Mouse (Mus musculus): ENCODE measurements at regions not wholly inside any gene's neighbourhood (a gene's known extent, or its start where the extent isn't known, plus 50 kb on each side); places are given as distances from the start of the nearest gene placed in this dataset.
"Not testable (repeated sequence)": the region's sequence is repeated elsewhere in the genome, so short reads cannot be mapped to it uniquely, and the experiment has no call there.

DNA sequence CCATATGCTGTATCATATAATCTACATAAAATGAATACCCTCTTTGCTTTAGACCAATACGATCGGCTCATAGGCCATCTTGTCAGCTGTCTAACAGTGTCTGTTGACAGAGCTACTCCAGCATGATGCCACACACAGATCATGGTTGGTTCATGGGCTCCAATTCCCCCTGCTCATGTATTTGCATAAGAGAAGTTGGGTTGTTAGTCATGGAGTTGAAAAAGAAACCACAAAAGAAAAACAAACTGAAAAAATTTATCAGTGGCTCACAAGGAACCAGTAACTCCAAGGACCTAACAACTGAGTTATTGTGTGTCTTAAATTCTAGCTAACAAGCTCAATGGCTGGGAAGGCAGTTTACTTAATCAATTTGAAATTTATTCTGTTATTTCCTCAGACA is 176.1 kb upstream of the Arhgap18 start:
- DNase-seq (ENCODE audit: low spot score in 2 of 2), result no peak

DNA sequence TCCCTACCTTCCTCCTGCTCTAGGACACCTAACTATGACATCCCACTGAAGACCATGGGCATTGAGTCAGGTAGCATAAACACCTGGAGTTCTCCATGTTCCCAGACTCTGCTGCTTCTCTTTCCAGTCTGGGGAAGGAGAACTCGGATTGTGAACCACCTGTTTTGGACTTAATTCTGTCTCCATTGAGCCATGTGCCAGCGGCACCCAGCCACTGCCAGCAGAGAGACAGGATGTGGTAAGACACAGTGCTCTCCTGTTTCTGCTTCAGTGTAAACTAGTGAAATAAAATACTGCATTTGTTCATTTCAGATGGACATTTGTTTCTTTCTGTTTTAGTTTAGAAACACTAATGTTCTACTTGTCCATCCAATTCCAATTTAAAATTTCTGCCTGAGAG is 168.1 kb upstream of the Arhgap18 start:
- DNase-seq (ENCODE audit: low spot score in 2 of 2), result no peak

DNA sequence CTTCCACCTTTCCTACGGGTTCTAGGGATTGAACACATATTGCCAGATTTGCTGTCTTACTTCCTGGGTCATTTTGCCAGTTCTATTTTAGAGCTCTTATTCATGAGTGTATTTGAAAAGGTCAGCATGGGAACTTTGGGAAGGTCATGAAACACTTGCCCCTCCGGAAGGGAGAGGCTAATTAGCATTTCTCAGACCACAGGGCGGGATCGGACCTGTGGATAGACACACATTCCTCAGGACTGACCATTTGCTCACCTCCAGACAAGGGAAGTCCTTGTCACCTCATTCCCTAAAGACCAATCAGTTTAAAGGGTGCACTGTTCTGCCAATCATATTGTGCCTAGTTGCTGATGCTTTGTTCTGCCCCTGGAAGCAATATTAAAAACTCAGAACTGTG is 146.1 kb upstream of the Arhgap18 start:
- not testable (repeated sequence) for DNase-seq (ENCODE audit: low spot score in 2 of 2)

DNA sequence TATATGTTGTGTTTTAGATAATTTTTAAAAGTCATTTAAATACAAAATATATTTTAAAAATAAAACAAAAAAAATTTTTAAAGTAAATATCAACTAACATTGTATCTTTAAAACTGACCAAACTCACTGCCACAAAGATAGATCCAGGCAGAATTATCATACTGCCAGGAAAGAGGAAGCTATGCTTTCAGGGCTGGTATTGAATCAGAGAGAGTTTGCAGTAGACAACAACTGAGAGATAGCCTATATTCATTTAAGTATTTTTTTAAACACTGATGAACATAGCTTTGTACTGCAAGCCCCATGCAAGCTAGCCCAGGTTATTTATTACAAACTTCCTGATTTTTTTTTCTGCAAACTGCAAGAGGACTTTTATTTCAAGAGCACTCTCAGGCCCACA is 142.0 kb upstream of the Arhgap18 start:
- no peak for DNase-seq (ENCODE audit: low spot score in 2 of 2)

DNA sequence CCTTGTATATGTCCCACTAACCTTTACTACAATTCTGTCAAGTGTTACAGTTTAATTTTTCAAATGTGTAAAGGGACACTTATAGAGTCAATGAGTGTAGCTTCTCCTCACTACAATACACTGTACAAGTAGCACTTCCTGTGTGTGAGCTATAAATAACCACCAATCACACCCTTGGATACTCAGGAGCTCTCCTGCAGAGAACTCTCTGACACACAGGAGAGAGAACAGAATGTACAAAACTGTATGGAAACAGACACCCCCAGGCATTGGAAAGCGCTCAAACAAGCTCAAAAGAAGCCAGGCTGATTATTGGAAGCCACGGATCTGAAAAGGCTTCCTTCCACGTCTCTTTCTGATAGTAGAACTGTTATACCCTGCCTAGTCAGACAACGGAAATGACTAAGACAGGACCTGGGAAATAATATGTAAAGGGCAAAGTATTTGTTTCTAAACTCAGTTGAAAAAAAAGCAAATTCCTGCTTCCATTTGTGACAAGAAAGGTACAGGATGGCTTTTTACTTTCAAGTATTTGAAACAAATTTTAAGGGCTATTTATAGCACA is 122.9 kb upstream of the Arhgap18 start:
- DNase-seq (ENCODE audit: low spot score in 2 of 2), result no peak

DNA sequence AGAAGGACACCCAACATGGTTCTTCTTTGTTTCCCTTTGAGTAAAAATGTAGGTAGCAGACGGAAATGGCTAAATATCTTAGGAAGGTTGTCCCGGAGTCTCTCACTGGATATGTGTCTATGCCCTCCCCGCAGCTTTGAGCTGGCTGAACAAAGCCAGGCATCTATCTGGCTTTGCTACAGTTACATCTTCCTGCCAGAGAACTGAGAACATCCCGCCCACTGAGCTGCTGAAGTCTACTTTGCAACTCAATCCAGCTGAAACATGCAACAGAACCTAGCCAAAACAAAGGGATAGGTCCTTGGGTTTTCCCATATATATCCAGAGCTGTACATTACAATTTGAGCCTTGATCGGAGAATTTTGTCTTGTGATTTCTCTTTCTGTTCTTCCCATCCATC is 121.0 kb upstream of the Arhgap18 start:
- DNase-seq (ENCODE audit: low spot score in 2 of 2), result no peak

DNA sequence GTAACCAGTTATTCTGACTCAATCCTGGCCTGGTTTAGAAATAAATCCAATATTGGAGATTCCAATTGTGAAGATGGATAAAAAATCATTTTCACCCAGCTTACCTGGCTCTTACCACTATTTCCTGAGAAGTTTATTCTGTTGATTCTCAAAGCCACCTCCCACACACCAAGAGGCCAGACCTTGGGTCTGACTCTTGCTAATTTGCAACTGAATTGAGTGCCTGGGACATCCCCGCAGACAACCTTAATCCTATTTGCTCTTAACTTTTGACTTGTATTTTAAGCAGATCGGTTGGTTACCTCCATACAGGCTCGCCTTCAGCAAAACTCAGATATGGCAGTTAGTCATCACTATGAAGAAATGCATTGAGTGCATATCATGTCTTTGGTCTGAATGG is 115.8 kb upstream of the Arhgap18 start:
- no peak for DNase-seq (ENCODE audit: low spot score in 2 of 2)

DNA sequence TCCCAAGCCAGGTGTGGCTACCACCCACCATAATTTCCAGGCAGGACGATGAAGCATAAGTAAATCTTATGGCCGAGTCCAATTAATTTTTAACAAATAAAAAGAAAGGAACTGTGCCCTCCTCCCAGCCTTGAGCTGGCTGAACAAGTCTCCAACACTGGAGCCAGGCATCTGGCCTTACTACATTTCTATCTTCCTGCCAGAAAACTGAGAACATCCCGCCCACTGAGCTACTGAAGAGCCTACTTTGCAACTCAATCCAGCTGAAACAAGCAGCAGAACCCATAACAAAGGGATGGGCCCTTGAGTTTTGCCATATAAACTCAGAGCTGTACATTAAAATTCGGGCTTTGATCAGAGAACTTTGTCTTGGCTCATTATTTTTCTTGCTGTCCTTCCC is 115.2 kb upstream of the Arhgap18 start:
- DNase-seq (ENCODE audit: low spot score in 2 of 2), result no peak

DNA sequence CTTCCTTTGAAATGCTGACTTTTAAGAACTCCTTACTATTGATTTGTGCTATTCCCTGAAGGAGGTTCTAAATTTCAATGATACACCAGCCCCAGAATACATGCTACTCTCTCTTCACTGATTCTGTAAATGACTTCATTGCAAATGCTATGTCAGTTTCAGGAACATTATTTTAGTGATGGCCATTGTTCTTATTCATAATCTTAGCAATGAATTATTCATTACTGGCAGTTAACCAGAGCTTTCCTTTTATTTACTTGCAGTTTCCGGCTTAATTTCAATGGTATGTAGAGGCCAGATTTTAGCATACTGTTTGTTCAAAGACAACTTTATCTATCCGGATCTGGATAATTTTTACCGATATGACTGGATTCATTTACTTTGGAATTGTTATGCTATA is 114.1 kb upstream of the Arhgap18 start:
- no peak for DNase-seq (ENCODE audit: low spot score in 2 of 2)

DNA sequence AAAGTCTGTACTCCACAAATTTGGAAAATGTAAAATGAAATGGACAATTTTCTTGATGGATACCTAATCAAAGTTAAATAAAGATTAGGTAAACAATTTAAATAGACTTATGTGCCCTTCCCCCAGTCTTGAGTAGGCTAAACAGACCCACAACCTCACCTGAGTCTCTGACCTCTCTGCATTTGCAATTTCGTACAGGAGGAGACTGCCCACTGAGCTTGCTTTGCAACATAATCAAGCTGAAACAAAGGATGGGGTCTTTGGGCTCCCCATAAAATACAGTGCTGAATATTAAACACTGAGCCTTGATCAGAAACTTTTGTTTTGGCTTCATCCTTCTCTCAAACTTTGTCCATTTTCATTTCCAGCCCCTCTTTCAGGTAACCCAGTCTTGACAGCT is 100.1 kb upstream of the Arhgap18 start:
- DNase-seq (ENCODE audit: low spot score in 2 of 2), result no peak

DNA sequence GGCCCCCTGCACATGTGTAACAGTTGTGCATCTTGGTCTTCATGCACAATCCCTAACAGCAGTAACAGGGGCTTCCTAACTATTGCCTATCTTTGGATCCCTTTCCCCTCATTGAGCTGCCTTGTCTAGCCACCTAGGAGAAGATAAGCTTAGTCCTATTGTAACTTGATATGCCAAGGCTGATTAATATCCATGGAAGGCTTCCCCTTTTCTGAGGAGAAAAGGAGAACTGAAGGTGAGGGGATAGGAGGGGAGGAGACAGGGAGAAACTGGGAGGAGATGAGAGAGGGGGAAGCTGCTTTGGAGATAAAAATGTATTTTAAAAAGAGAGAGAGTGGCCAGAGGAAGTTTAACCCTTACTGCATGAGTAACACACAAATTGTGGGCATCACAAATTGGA is 89.0 kb upstream of the Arhgap18 start:
- no peak for DNase-seq (ENCODE audit: low spot score in 2 of 2)

DNA sequence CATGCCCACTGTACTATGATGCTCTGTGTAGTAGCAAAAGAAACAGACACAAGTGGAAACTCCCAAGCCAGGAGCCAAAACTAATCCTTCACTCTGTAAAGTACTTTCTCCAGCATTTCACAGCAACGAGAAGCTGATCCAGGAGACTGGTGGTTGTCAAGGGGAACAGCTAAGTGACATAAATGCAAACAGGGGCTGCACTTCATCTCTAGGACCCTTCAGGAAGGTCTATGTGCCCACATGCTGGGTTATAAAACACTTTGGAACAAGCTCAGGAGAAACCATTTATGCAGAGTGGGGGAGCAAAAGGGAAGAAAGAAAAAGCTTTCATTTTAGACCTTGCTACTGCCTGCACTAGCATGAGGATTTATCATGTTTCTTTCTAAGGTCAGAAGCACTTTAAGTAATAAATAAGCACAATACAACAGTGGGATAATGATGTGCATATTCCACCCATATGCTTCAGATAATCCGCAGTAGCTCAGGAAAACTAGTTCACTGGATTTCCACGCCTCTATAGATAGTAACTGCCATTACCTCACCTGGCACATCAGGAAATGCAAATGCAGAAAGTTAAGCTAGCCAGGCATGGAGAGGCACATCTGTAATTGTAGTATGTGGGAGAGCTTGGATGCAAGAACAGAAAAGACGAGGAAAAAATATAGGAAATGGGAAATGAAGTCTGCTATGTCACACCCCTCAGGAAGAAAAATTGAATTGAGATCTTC is 73.6 kb upstream of the Arhgap18 start:
- DNase-seq (ENCODE audit: low spot score in 2 of 2), result no peak

DNA sequence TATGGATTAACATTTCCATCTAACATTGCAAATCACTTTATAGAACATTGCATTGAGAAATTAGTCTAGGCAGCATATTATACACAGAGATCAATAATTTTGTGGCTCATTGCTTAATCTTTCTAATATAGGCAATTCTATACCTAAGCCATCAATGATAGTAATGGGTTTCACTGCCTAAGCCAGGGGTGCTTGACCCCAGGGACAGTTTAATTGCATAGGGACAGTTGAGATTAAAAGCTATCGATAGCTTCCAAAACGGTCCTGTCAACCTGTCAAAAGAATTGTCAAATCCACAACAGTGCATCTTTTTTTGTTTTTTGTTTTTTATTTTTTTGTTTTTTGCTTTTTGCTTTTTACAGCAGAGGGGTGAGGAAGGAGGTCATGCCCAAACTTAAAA is 58.5 kb upstream of the Arhgap18 start:
- DNase-seq (ENCODE audit: low spot score in 2 of 2), result no peak

DNA sequence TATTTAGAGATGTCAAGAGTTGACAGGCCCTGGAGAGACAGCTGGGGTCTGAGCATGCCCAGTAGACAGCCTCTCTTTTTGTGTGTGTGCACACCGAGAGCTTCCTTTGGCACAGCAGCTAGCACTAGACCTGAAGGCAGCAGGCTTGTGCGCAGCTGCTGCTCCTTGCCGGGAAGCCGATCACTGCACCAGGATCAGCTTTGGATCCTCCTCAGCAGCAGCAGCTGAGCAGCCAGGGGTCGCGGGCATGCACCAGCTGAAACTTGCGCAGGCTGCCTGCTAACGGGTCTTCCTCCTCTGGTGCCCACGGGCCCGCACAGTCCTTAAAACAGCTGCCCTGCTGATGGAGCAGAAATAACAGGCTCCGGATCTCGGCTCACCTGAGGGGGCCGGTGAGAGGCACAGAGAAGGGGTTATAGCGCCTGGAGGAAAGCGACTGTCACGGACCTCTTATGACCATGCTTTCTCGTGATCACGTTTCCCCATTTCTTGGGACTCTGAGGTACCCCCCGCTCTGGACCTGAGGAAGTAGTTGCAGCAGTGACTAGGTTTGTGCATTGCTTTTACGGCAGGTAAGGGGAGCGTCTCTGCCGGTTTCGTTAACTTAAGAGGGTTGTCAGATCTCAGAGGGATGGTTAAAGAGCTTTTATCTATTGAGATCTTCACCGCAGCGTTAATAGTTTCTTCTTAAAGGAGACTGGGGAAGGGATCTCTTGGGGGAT is 57.8 kb upstream of the Arhgap18 start:
- peak; percentile 56 to 58 for DNase-seq (ENCODE audit: low spot score in 2 of 2)
